Mouse (Mus musculus) layer of hippocampus, postnatal 10 days (tissue): ENCODE measurements around the gene 1810043G02Rik. TPM values are rescaled to one million over a fixed set of nuclear protein-coding genes. Genes with fewer than 3 reads are reported as not detected.
"Not testable (repeated sequence)": the region's sequence is repeated elsewhere in the genome, so short reads cannot be mapped to it uniquely, and the experiment has no call there.

Experiments
- DNase-seq, 2 experiments: peaks; one replicate each; pipeline ENCODE4 v3.0.0; 2021; ENCODE audit warnings: low spot score in 2 of 2
- total RNA-seq, 2 experiments: library from RNA; stranded (reverse); gene quantifications; 2 replicates each; pipeline ENCODE4 v1.2.3; 2021

The 1810043G02Rik gene
- total RNA-seq, 2 experiments from 2014 or later: 32.7 to 42.5 TPM

GRCm38 (mm10) chr10:78004479-78005100 is 26.3 kb downstream of the 1810043G02Rik start:
- no peak for DNase-seq

DNA sequence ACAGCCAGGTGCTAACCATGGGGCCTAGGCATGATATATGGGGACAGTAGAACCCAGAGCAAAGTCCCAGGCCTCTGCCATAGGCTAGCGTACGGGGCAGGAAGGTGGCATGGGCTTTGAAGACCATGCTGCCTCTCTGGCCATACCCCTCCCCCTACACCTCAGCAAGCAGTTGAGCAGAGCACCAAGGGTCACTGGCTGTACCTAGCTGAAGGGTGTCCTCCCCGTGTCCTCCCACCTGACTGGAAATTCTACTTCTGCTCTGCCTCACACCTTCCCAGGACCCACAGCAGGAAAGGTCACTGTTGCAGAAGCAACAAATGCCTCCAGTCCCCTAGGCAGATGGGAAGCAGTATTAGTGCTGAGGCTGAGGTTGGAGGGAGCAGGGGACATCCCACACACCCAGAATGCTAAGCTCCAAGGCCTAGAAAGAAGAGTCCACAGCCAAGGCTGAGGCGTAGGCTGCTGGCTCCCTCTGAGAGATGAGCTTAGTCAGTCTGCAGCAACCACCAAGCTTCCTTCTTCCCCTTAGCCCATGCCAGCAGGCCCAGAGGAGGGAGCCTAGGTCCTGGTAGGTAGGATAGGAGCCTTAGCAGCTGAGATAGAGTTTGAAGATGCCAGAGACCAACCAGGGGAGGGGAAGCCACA is 27.6 kb downstream of the 1810043G02Rik start:
- DNase-seq: no peak

GRCm38 (mm10) chr10:78007203-78007602 is 28.9 kb downstream of the 1810043G02Rik start:
- no peak for DNase-seq

DNA sequence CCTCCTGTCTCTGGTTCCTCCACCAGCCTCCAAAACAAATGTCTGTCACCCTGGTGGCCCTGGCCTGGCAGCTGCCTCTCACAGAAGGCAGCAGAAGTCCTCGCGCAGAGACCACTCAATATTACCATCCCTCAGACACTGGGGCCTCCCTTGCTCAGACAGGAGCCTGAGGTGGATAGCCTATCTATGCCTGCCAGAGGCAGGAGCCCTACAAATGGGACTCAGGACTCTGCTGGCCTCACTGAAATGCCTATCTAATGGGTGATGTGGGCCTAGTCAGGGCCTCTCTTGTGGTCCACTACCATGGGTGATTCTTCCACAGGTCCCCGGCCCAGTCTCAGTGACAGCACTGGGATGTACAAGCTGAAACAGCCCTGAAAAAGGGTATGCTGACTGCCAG is 29.8 kb downstream of the 1810043G02Rik start:
- DNase-seq: no peak

DNA sequence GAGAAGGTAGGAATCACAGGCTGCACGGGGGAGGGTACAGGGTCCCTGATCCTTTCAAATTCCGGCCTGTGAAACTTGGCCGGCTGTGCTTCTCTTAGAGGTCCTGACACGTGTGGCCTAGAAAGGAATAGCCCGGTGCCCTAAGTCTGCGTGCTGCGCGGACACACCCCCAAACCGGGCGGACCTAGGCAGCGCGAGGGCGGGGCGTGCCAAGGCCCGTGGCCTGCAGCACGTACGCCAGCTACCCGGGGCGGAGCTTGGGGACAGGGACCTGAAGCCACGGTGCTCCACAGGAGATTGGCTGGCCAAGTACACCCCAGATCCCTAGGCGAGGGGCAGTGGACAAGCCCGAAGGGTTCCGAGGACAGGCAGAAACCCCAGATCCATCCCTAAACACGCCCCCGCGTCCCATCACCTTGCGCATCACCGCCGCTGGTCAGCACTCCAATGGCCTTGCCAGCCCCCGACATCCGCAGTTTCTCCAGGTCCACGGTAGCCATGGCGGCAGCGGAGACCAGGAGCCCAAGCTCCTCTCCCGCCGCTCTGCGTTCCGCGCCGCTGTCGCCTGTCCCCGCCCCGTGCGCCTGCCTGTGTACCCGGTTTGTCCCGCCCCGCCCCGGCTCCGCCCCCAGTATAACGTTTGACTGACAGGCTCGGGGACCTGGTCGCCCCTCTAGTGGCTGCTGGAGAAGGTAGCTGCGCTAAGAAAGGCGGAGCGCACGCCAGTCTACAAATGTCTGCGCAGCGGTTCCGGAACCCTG is 31.0 kb downstream of the 1810043G02Rik start:
- peak; percentile 90 to 94 for DNase-seq

DNA sequence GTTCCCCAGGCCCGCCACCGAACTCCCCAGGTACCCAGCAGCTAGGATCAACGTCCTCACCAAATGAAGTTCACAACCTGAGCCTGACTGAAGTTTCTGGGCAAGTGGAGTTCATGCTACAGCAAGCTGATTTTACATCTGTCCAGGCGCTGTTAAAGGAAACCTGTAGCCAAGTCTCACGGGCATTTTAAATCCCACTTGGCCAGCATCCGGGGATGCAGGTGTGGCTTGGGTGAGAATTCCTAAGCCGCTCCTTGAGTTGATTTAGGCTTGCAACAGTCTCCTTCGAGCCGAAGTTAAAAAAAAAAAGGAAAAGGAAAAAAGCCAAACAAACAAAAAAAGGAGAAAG is 31.6 kb downstream of the 1810043G02Rik start, which contains the start of gene Pfkl:
Gene Pfkl, minus strand, starts transcription at position 139 of the 349 bp plus-strand sequence.
- no peak for DNase-seq

GRCm38 (mm10) chr10:78010335-78010734 is 32.0 kb downstream of the 1810043G02Rik start:
- DNase-seq: no peak

DNA sequence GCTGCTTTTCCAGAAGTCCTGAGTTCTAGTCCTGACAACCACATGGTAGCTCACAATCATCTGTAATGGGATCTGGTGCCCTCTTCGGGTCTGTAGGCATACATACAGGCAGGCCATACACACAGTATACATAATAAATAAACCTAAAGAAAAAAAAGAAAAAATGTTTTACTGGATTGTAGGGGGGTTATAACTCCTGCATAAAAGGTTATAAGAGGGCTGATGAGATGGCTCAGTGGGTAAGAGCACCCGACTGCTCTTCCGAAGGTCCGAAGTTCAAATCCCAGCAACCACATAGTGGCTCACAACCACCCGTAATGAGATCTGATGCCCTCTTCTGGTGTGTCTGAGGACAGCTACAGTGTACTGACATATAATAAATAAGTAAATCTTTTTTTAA is 32.8 kb downstream of the 1810043G02Rik start:
- DNase-seq: not testable (repeated sequence)

GRCm38 (mm10) chr10:78012661-78013495 is 34.6 kb downstream of the 1810043G02Rik start:
- no peak for DNase-seq

- no peak for DNase-seq
Measured at GRCm38 (mm10) chr10:78015489-78015888, 37.2 kb downstream of the 1810043G02Rik start.

DNA sequence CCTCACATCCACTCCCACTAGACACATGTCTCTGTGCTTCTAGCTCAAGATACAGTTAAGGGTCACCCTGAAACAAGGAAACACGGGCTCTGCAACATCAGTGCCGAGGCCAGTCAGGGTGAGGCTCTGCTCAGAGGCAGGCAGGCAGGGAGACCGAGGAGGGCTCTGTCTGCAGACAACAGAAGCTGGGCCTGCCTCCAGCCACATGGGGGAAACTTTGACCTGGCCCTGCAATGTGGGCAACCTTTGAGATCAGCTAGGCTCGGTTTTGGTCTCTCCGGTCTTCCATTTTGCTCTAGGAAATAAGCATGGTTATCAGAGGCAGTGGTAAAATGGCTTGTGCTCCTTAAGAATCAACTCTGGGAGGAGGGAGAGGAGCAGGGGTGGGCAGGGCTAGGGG is 38.0 kb downstream of the 1810043G02Rik start:
- no peak for DNase-seq

DNA sequence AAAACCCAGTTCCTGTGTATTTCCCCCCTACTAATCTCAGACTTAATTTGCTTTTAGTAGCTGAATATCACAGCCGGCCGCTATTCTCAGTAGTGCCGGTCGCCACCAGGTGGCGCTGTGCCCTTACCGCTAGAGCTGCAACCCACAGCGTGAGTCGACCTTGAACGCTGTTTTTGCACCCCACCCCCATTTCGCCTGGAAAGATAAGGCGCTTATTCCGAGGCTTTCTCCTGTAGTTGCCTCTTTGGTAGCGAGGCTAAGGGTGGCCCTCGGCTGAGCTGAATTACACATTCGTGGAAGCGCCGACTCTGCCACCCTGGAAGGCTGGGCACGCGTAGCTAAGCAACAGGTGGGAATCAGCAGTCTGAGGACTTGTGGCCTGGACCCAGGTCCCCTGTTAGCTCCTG is 40.5 kb downstream of the 1810043G02Rik start:
- peak; percentile 78 to 83 for DNase-seq

- DNase-seq: no peak
Measured at GRCm38 (mm10) chr10:78019291-78019690, 41.0 kb downstream of the 1810043G02Rik start.

DNA sequence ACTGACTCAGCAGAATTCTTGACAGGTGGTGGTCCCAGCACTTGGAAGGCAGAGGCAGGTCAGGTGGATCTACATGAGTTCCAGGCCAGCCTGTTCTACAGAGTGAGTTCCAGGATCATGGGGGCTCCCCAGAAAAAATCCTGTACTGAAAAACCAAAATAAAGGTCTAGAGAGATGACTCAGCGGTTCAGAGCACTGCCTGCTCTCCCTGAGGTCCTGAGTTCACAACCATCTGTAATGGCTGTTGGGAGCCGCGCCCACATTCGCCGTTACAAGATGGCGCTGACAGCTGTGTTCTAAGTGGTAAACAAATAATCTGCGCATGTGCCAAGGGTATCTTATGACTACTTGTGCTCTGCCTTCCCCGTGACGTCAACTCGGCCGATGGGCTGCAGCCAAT is 41.7 kb downstream of the 1810043G02Rik start:
- not testable (repeated sequence) for DNase-seq

DNA sequence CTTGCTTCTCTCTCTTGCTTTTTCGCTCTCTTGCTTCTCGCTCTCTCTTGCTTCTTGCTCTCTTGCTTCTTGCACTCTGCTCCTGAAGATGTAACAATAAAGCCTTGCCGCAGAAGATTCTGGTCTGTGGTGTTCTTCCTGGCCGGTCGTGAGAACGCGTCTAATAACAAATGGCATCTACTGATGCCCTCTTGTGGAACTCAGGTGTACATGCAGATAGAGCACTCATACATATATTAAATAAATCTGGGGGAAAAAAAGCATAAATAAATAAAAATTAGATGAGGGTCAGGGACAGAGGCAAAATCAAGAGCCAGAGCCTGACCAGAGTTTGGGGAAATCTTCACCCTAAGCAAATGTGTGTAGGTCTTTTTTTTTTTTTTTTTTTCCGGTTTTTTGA is 47.1 kb downstream of the 1810043G02Rik start:
- not testable (repeated sequence) for DNase-seq

DNA sequence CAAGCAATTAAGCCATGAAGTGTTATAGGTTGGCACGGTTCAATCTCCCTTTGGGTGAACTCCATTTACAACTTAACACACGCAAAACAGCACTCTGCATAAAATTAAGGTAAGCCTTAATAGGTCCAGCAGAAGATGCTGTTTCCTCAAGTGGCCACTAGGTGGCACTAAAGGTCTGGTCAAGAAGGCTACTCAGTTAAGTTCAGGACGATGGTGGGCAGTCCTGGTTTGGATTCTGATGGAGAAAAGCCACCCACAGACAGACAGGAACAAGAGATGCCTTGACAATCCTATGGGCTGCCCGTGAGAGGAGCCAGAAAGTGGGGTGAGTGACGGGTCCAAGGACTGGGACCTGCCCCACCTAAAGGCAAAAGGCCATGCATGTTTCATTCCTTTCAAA is 49.8 kb downstream of the 1810043G02Rik start:
- peak; percentile 78 to 81 for DNase-seq

DNA sequence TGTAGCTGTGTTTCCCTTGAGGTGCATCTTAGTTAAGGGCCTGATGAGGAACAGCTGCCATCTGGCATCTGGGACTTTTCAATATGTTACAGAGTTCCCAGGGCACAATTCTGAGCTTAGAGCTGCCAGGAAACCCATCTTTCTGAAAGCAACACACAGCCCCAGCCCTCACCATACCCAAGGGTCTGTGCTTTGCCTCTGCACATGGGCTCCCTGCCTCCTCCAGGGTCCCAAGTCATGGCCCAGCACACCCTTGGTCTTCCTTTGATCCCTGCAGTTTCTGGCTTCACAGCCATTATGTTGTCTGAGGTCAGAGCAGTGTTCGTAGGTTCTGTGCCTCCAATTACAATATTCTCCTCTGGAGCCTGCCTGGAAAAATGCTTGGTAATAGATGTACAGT is 50.8 kb downstream of the 1810043G02Rik start:
- DNase-seq: no peak

DNA sequence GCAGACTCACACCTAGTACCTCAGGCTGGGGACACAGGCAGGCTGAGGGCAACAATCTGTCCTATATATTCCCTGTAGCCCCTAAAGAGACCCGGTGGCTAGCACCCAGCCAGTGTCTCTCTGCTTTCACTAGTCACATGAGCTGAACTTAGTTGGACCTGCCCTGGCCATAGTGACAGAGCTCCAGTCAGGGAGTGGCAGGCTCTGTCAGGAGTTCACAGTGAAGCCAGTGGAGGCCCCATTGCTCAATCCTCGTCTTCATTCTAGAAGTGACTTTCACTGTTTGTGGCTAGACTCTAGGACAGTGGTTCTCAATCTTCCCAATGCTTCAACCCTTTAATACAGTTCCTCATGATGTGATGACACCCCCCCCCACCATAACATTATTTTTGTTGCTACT is 53.7 kb downstream of the 1810043G02Rik start:
- DNase-seq: no peak
